Mouse (Mus musculus): ENCODE measurements around the gene Rpl10-ps3. TPM values are rescaled to one million over a fixed set of nuclear protein-coding genes. Genes with fewer than 3 reads are reported as not detected.

Gene Rpl10-ps3
- total RNA-seq (2021) = 100 to 1,000 TPM; 340 to 407 TPM
- long read RNA-seq, experiment 1, transcript Rpl10-ps3-201 (1 exons, 768 nt) = major isoform, 174 of 174 reads
- long read RNA-seq, experiment 1, partial matches to known transcripts = 0 of 174 reads
- long read RNA-seq, experiment 1, other reads (novel, unspliced or antisense) = 0 of 174 reads
- long read RNA-seq, experiment 2, transcript Rpl10-ps3-201 (1 exons, 768 nt) = major isoform, 132 of 132 reads
- long read RNA-seq, experiment 2, partial matches to known transcripts = 0 of 132 reads
- long read RNA-seq, experiment 2, other reads (novel, unspliced or antisense) = 0 of 132 reads

DNA sequence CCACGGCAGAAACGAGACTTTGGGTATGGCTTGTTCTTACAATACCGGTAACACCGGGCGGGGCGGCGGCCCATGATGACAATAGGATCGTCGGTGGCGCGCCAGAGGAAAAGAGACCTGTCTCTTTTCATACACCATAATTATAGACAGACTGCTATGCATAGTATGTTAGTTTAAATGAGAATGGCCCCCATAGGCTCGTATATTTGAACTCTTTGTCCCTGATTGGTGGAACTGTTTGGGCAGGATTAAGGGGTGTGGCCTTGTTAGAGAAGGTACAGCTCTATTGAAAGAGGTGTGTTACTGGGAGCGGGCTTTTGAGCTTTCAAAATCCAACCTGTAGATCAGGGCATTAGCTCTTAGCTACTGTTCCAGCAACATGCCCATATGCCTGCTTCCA, at the start of gene Rpl10-ps3:
Gene Rpl10-ps3 (minus strand): TSS at position 101 of the 400 bp plus-strand sequence.
- DNase-seq = no peak

DNA sequence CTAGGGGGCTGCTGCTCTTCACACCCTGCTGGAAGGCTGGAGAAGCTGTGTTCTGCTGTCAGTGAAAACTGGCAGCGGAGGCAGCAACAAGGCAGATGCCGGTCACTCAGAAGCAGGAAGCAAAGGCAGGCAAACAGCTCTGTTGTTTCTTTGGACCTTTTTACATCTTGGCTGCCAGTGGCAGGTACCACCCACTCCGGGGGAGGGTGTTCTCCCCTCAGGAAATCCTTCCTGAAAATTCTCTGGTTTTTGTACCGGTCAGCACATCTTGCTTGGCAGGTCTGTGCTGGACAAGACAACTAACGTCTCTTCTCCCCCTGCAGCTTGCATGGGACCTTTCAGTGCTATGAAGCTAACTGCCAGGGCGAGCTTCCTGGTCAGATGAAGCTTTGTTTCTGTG, 30.8 kb upstream of the Rpl10-ps3 start:
- DNase-seq = no peak

DNA sequence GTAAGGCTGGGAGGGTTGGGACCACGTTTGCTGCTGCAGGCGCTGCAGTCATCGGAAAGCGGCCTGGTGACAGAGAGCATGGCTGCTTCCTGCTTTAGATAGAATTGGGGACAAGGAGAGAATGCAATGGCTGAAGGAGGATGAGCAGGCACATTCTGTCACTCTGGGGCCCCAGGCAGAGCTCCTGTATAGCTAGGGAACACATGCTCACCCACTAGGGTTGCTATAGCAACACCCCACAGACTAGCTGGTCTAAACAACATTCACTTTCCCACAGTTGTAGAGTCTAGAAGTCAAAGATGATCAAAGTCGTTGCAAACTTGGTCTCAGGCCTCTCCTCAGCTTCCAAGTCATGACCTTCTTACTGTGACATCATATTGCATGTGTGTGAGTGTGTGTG, 29.9 kb upstream of the Rpl10-ps3 start:
- no peak for DNase-seq

DNA sequence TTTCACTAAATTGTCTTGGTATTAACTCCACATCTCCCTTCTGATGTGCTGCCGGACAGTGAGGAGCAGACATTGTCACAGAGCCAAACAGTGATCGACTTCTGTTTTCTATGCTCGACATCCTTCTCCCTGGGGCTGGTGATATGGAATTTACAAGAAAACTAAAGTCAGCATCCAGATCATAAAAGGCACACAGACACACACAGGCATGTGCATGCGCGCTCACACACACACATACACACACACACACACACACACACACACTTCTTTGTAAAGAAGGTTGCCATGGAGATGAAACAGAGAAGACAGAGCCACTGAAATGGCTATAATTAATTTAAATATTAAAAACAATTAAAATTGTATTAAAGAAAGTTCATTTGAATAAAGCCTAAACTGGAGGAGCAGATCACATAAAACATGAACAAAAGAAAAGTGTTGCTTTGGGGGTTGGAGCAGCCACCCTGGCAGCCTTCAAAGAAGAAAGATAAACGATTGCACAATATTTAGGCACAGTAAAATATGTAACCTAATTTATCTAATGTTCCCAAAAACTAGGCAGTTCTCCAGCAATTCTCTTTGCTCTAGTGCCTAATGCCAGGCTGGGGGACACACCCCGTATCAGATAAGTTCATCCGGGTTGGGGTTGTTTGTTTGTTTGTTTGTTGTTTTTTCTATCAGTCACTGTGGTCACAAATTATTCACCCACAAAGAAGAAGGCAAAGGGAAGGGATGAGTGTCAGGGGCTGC, 24.0 kb upstream of the Rpl10-ps3 start:
- no peak for DNase-seq

DNA sequence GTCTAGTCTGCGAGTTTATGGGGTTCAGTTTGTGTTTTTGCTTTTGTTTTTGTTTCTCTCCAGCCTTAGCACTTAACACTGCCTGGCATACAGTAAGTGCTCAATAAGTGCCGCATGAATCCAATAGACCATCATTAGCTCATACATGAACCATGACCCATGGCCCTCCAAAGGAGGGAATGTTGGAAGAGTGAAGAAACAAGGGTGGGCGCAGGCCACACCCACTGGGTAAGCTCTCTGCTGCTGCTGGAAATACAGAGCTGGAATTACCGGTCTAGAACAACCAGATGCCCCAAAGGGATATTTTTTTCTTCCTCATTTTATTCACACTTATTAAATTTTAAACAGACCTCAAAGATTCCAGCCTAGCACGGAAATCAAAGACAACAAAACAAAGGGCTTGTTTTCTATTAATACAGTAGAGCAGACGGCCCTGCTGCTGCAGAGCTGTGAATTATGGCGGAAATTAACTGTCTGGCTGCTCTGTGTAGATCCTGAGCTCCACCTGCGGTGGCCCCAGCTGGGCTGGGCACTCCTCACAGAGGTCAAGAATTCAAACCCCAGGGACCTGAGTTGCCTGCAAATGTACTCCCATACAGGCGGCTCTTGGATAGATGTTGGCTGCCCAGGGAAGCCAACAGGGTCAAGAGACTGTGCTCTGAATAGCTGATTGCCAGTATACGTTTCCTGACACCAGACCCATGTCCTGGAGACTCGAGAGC, 20.5 kb upstream of the Rpl10-ps3 start:
- no peak for DNase-seq

DNA sequence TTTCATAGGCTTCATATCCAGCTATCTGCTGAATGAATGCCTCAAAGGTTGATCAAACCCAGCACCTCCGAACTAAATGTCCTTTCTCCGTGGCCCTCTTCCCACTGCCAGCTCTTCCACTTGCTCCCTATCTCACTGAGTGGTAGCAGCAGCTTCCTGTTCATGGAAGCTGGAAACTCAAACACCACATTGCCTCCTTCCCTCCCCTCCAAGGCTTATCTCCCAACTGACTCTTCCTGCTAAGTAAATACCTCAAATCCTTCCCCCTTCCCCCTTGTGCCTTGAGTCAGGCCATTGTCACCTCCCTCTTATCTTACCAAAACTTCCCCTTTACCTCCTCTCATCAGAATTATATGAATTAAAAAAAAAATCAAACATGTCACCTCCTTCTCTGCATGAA, 19.2 kb upstream of the Rpl10-ps3 start:
- DNase-seq = no peak

DNA sequence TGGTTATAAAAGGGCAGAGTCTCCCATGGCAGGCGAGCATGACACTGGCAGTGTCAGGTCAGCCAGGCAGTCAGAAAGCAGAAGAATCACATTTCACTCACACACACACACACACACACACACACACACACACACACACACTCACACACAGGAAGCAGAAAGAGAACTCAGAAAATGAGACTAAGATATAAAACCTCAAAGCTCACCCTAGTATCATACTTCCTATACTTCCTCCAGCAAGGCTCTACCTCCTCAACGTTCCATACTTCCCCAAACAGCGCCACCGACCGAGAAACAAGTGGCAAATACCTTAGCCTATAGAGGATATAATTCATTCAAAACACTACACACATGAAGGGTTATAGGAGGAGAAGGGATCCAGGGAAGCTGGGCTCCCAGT, 18.5 kb upstream of the Rpl10-ps3 start:
- no peak for DNase-seq

DNA sequence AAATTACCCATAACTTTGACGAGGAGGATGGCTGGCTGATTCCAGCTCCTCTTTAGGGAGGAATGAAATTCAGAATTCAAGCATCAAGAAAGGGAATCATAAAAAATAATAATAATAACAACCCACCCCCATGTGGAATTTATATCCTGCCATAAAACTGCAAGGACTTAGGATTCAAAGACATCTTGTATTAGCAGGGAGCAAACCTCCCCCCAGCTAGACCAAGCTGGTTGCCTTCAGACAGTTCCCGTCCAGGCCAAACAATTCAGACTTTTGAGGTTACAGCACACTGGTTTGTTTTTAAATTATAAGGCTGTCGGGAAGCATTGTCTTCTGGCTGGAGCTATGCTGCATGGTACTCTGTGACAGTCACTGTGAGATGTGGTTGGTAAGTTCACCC, 17.8 kb upstream of the Rpl10-ps3 start:
- DNase-seq = no peak

DNA sequence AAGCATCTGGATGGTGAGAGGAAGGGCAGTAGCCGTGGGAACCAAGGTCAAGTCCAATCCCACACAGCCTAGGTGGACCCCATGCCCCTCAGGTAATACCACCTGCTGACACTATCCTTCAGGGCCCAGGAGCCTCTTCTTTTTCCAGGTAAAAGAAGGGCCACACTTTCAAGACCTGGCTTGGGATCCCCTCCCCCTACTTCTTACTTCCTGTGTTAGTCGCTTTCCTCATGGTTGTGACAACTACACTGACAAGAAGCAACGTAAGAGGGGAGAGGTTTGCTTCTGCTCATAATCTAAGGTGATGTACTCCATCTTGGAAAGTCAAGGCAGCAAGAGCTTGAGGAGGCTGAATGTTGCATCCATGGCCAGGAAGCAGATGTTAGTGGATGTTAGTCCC, 15.6 kb upstream of the Rpl10-ps3 start:
- no peak for DNase-seq

DNA sequence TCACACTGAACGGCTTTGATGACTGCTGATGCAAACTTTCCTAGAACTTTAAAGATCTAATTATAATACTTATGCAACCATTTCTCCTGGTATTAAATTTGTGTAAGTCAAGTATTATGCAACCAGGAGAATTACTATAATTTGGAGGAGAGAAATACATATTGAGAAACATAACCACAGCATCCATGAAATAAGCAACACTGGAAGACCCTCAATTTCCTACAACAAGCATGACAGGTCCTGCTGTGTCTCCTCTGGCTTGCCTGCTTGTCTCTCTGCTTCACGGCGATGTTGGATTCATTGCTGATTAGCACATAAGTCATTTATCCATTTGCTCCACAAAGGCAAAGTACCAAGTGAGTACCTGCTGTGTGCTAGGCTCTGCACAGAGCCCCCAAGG, 12.6 kb upstream of the Rpl10-ps3 start:
- no peak for DNase-seq

DNA sequence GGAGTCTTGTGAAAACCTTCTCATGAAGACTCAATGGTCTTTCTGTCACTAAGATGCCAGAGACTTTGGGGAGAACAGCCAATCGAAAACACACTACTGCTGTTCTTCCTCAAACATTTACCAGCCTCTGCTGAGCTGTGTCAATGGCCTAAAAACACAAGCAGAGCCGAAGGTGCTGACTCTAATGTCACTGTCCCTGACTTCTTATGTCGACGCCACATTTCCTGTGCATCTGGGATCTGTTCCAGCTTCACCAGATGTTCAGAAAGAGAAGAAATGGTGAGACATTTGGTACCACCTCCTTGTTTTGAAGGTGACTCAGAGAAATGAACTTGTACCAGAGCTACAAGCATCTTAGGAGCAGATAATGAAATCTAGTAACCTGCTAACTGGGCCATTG, 7.0 kb upstream of the Rpl10-ps3 start:
- no peak for DNase-seq

DNA sequence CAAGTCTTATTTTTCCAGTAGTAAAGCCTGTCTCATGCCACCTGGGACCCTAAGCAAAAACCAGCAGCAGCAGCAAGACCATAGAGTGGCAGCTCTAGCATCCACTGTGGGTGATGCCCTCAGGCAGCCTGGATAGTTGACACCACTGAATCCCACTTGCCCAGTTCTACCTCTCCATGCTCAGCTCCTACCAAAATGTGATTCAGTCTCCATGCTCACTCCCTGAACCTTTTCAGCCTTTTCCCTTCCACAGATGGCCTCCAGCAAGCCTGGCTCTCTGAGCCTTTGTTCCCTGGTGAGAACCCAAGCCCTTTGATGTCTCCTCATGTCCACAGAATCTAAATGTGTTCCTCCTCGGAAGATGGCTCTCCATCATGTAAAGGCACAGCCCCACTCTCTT, 5.8 kb upstream of the Rpl10-ps3 start:
- no peak for DNase-seq

DNA sequence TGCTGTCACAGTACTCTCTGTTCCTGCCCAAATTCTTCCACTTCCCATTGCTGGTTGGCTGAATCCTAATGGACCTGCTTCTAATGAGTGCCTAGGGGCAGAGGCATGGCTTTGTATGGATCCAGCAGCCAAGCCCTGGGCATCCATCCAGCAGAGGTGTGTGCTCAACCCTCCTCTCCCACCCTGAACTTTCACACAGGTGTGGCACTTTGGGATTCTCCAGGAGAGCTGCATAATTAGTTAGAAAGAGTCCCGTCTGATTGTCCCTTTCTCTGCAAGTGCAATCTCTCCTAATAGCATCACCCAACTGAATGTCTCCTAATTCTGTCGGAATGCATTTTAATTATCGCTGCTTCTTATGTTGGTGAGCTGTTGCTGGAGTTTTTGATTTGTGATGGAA, 4.4 kb upstream of the Rpl10-ps3 start:
- DNase-seq = no peak

DNA sequence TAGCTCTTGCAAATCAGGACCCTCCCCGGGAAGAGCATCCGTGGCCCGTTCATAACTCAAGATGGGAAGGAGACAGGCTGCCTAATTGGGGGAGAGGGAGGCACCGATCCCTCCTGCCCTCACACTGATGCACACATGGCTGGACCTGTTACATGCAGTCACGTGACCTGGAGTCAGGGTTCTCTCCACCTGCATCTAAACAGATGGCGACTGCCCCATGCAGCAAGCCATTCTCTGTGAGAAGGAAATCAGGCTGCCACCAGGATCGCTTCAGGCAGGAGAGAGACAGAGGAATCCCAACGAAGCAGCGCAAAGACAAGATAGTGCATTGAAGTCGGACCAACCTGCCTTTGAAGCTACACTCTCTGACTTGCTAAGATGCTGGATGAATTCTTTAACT, 3.5 kb upstream of the Rpl10-ps3 start:
- no peak for DNase-seq

DNA sequence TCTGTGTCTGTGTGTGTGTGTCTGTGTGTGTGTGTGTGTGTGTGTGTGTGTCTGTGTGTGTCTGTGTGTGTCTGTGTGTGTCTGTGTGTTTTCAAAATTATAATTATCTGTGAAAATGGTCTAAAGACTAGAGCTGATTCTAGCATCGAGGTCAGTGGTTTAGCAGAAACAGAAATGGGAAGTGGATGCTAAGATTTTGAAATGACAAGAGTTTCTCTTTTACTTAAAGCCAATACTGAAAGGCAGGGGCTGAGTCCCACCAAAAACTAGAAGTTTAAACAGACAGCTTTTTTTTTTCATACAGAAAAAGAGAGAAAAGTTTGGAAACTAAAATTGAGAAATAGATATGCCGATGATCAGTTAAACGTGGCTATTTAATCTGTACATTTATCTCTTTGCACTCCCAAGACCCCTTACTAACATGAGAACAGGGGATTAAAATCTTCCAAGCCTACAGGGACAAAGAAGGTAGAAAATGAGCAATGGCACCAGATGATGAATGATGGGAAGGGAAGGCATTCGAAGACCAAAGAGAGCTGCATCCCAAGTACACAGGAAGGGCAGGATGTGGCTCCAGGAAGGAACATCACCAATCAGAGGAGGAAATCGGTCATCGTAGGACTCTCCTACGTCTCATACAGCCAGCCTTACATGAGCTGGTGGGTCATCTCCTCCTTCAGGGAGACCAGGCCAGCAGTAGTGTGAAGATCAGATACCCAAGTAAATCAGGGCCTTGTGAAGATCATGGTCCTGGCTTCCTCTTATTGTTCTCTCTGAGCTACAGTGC, 9.0 kb downstream of the Rpl10-ps3 start:
- DNase-seq = no peak

DNA sequence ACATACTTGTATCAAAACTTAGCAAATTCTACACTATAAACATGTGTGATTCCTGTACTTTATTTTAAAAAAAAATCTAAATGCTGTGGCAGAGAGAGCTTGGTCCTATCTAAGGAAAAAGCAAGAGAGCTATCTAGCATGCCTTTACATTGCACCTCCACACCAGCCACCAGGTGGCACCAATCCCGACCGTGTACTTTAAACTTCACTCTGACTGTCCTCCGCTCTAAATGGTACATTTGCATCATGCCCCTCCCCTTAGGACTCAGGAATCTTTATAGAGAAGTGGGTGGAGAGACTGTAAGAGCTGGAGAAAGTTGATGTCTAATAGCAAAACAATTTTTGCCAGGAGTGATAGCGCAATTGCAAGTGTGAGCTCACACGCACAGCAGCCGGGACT, 11.4 kb downstream of the Rpl10-ps3 start:
- DNase-seq = no peak

DNA sequence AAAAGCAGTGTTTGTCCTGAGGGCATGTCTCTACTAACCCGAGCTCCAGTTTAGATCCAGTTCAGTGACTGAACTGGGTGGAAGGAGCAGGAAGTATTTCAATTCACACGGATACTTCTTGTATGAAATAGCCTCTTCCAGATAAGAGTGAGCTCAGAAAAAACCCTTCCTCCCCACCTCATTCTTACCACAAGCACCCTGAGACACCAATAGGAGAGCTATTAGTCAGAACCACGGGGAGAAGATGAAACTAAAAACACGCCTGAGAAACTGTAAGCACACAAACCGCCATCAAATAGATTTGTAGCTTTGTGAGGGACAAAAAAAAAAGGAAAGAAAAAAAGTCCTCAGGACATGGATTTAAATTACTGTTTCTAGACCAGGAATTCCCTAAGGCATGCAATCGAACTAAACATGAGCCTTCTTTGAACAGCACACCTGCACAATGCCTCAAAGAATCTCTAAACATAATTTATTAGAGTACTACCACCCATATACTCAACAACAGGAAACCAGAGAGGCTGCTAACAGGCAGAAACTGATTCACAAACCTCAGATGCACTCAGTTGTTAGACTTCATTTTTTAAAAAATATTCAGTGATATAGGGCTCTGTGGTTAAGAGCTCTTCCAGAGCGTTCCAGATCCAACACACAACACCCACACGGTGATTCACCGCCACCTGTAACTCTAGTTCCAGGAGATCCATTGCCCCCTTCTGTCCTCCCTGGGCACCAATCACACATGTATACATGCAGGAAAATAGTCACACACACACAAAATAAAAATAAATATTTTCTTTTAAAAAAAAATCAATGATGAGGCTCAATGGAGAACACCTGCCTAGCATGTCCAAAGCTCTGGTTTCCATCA, 20.2 kb downstream of the Rpl10-ps3 start:
- DNase-seq = no peak

DNA sequence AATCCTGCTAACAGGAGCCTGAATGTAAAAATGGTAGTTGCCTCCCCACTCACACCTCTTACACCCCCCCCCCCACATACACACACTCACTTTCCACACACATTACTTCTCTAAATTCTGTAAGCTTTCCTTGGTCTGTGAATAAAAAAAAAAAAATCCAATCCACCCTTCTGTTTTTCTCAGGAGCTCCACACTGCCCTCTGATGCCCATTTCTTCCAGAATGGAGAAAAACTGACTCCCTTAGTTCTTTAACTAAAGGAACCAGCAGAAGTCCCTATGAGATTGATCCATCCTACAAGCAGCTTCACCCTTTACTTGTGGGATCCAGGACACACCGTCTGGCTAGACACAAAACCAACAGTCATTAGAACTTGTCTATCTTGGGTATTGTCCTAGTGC, 24.0 kb downstream of the Rpl10-ps3 start:
- no peak for DNase-seq

DNA sequence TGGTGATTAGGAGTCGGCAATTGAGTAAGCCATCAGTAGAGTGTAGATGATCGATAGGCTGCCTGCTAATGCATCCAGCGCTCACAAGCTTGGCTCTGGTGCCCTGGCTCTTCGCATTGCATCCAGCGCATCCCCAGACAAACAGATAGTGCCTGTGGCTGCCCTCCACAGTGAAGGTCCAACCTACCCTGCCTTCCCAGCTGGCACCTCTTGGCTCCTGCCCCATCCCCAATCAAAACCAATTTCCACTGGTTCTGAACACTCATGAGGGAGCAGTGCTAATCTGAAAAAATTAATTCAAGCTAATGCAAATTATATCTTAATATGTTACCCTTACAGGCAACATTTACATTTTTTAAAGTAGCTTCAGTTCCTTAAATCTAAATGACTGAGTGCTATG, 25.3 kb downstream of the Rpl10-ps3 start:
- DNase-seq = no peak

DNA sequence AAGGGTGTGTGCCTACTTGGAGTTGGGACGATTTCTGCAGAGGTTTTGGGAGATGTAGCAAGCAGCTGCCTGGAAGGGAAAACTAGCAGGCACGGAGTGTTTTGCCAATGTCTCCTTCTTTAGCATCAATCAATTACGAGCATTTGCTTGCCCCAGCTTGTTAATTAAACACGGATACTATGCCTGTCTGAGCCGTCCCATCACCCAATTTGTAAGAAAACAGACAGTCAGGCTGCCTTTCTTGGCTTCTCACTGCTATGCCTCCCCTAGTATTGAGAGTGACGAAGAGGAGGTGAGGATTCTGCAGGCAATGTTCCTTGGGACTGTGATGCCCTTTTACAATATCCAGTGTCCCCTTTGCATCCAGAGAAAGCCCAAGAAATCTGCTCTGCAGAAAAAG, 27.5 kb downstream of the Rpl10-ps3 start:
- DNase-seq = no peak

DNA sequence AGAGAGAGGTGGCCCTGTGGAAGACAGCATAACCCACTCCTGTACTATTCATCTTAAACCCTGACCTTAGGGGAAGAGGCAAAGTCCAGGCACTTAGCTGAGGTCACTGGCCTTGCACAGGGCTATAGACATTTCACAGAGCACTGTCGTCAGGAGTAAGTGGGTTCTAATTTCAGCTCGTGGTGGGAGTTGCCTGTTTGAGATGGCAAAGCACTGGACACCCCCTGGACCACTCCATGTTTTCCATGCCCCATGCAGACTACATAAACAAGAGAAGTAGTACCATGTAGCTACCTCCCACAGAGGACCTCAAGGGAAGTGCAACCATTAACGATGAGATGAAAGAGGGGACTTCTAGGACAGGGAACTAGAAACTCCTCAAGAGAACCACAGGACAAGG, 29.1 kb downstream of the Rpl10-ps3 start:
- DNase-seq = no peak

All from gastrocnemius, postnatal 25 days (tissue).